Mouse (Mus musculus) layer of hippocampus, adult 9-11 months (tissue): ENCODE measurements around the gene Zkscan3.
A peak's percentile ranks its signal among the peaks of the same experiment; 100 is the strongest.
"Not testable (repeated sequence)": the region's sequence is repeated elsewhere in the genome, so short reads cannot be mapped to it uniquely, and the experiment has no call there.

Experiments
- DNase-seq: peaks from one replicate; pipeline ENCODE4 v3.0.0; 2022

The Zkscan3 gene

DNA sequence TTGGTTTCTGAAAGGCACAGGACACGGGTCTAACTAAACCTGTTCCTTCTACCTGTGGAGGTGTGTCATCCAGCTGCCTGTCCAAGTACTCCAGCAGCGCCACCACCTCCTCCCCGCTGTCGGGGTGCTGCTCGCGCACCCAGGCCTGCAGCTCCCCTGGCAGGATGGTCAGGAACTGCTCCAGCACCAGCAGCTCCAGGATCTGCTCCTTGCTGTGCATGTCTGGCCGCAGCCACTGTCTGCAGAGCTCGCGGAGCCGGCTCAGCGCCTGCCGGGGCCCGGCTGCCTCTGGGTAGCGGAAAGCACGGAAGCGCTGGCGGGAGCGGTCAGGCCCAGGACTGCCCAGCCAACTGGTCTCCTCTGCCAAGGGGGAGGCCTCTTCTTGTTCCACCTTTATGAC is 6.5 kb downstream of the Zkscan3 start:
- DNase-seq = not testable (repeated sequence)

DNA sequence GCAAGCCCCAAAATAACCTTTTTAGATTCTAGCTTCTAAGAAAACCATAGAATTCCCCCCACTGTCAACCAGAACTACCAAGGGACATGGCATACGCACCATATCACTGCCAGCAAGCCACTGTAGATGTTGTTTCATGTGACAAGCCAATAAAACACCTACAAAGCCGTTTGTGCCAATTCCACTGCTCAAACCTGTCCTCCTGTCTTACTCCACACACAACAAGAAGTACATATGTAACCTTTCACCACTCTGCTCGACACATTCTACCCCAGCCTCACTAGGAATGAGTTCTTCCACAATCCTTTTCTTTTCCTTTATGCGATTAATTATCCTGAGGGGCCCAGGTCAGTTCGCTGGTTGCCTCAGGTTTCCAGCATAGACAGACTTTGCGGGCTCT is 6.9 kb downstream of the Zkscan3 start:
- DNase-seq = no peak

DNA sequence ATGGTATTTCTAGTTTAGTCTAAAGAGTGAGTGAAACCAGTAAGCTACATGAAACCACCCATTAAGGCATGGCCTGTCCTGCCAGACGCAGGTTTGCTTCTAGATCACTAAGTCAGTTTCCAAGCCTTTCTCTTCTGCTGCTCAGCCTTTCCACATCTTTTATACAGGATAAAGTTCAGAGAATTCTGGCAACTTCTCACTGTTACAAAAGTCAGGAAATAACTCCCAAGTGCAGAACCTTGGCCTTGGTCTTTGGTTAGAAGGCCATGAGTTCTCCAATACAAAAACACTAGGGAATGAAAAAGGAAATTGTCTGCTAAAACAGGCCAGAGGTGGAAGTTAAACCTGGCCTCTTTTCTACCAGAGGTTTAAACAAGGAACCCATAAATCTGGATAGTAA is 7.3 kb downstream of the Zkscan3 start:
- DNase-seq = no peak

DNA sequence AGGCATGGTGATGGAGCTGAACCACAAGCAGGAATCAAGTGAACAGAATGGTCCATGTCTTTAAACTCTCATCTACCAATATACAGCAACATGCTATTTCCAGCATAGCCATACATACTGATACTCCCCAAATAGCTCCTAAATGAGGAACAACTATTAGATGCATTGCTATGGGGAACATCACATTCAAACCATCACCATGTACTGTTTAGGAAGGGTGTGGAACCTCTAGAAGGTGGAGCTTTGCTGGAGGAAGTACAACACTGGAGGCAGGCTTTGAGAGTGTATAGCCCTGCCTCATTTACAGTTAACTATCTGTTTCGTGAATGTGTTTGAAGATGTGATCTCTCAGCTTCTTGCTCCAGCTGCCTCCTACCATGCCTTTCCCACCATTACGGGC is 24.8 kb downstream of the Zkscan3 start:
- no peak for DNase-seq

DNA sequence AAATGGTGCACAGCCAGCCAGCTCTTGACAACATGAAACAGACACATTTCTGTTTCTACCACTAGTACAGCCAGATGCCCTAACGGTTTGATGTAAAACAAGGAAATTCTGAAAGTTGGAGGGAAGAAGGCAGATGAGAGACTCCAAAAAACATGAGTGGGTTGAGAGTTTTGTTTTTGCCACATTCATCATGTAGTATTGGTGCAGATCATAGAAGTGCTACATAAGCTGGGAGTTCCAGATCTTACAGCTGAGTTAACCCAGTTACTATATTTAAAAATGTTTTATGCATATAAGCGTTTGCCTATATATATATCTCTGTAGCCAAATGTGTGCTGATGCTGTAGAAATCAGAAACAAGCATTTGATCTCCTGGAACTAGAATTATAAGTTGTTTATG is 29.9 kb downstream of the Zkscan3 start:
- no peak for DNase-seq

DNA sequence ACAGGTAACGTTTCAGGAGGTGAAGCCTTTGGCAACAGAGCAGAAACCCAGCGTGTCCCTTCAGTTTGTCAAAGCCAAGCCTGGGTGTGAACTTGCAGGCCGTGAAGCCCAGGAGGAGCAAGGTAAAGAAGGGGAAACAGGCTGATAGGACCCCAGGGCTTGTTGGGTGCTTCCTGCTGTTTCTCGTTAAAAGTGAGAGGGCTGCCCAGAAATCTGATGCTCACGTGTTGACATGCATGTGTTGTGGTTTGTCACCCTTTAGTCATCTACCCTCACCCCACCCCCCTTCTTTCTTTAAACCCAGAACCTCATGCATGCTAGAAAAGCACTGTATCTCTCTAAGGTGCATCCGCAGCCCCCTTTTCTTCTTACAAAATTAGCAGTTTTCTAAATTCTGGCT is 35.9 kb downstream of the Zkscan3 start:
- no peak for DNase-seq

DNA sequence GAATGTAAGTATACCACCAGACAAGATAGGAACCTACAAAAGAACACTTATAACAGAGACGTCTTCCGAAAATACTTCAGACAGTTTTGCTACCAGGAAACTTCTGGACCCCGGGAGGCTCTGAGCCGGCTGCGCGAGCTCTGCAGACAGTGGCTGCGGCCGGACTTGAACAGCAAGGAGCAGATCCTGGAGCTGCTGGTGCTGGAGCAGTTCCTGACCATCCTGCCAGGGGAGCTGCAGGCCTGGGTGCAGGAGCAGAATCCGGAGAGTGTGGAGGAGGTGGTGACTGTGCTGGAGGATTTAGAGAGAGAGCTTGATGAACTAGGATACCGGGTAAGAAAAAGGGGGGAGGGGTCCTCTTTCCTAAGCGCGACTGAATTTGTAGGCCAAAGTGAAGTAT is 38.8 kb downstream of the Zkscan3 start:
- DNase-seq = no peak

DNA sequence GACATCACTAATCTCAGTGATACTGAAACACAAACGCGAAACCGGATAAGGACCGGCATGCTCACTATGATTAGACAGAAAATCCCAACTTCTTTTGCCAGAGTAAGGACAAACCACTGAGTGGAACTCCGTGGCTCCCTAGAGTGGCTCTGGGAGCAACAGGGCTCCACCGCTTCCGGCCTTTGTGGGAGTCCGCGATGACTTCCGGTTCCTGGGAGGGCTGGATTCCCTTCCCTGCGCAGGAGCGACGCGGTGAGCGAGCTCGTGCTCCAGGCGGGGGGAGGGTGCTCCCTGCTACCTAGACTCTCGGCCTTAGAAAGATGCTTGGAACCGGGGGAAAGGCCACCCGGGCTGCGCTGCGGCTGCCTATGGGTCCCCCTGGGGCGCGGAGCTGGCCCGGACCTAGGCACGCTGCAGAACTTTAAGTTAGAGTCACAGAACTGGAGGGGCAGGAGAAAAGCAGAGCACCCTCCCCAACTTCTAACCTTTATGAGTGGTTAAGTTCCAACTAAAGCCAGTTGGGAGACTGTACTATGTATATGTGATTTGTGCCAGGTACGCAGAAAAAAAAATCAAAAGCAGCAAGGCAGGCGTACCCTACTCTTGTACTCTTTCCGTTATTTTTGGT is 39.8 kb downstream of the Zkscan3 start, which contains the start of gene Zscan12:
TSS of gene Zscan12 (plus strand) at position 200 of the 628 bp plus-strand sequence.
- DNase-seq = peak; percentile 93

DNA sequence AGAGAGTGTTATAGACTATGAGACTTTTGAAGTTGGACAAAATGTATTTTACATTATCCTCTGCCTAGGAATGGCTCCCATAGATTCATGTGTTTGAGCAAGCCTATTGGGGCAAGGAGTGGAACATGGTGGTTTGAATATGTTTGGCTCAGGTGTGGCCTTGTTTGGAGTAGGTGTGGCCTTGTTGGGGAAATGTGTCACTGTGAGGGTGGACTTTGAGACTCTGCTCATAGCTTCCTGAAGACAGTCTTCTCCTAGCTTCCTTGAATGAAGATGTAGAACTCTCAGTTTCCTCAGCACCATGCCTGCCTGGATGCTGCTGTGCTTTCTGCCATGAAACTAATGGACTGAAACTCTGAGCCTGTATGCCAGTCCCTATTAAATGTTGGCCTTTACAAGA is 52.0 kb downstream of the Zkscan3 start:
- no peak for DNase-seq

DNA sequence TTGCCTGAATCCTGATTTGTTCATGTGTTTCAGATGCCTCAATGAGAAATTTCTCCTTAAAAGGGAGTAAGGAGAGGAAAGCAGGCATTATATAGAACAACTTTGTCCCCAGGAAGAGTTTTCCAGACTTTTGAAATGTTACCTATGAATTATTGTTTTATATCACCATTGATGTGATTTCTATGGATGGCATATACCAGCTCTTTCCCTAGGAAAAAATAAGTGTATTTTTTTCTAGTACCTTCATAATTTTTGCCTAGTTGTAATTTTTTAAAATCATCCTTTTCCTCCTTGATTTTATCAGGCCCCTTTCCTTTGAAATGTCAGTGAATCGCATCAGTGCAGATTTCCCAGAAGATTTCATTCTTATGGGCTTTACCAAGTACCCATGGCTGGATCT is 55.9 kb downstream of the Zkscan3 start, which contains the start of gene Olfr1367:
TSS of gene Olfr1367 (plus strand) at position 301 of the 400 bp plus-strand sequence.
- DNase-seq = no peak
